Mouse (Mus musculus): ENCODE measurements at regions not wholly inside any gene's neighbourhood (a gene's known extent, or its start where the extent isn't known, plus 50 kb on each side); places are given as distances from the start of the nearest gene placed in this dataset.

GRCm38 (mm10) chr5:64599865-64600288 lies 203.3 kb upstream of the Klf3 start:
- no peak for TF ChIP-seq POLR2A (IDR thresholded peaks at IDR 0.05; ENCODE audit: borderline replicate concordance, insufficient read depth, low read length)
- no peak for TF ChIP-seq CTCF (IDR thresholded peaks at IDR 0.05; ENCODE audit: borderline replicate concordance, insufficient read depth, low read depth, low read length)
